9 mouse cellular contexts compared by ENCODE assay signal in genomic region chr7:27333316-27333941, GRCm38 (mm10). TPM values are rescaled to one million over a fixed set of nuclear protein-coding genes. Genes with fewer than 3 reads are reported as not detected.
DNase-seq lines count a peak whose midpoint lies in the region; ATAC-seq and TF ChIP-seq lines count a peak whose summit lies in the region.
"Had no signal": no experiment of that assay in that cellular context is flagged by ENCODE, and none has a peak within 500 bp of the region (broad histone marks: within the 10 kb centered on the region; RNA-seq: fewer than 3 reads in every experiment).

No protein-coding gene starts in this region.

- peak; percentile 64 for DNase-seq in embryo, embryonic 11 days
- DNase-seq in embryo, embryonic 10 days (ENCODE audit: low spot score), result no peak
- DNase-seq in forebrain, postnatal 0 days, result peak; percentile 47
- no peak for DNase-seq in cerebellum, adult 9-11 months

- no peaks in the 10 kb centered on the region for H3K36me3 ChIP-seq in ES-Bruce4 (ENCODE audit: control insufficient read depth, insufficient read depth, low read length, poor library complexity, severe bottlenecking)
- no peaks in the 10 kb centered on the region for H3K36me3 ChIP-seq in forebrain, postnatal 0 days (ENCODE audit: insufficient read depth)
- no peaks in the 10 kb centered on the region for H3K36me3 ChIP-seq in kidney, embryonic 16.5 days (ENCODE audit: insufficient read depth, low read length)
- H3K36me3 ChIP-seq in midbrain, embryonic 13.5 days, result no peaks in the 10 kb centered on the region

- peak overlapping the region; percentile 87 for H3K4me2 ChIP-seq in forebrain, postnatal 0 days (ENCODE audit: low read depth)
- H3K4me2 ChIP-seq in kidney, embryonic 16.5 days (replicated peaks; ENCODE audit: low read depth, low read length), result peak overlapping the region; percentile 89
- peak overlapping the region; percentile 77 for H3K4me2 ChIP-seq in midbrain, embryonic 13.5 days (replicated peaks)

- peak overlapping the region; percentile 67 for H3K27ac ChIP-seq in ES-Bruce4 (ENCODE audit: insufficient read depth, low read length)
- no peak overlapping the region for H3K27ac ChIP-seq in forebrain, postnatal 0 days (ENCODE audit: low read depth, low read length)
- H3K27ac ChIP-seq in kidney, embryonic 16.5 days (ENCODE audit: low read length), result peak overlapping the region; percentile 94
- no peak overlapping the region for H3K27ac ChIP-seq in midbrain, embryonic 13.5 days
- H3K27ac ChIP-seq: macrophage had no signal

- TF ChIP-seq CTCF in ES-Bruce4 (IDR thresholded peaks at IDR 0.05; ENCODE audit: low read depth, low read length), result no peak
- no peak; the same call in 1 of the 2 replicates for TF ChIP-seq CTCF in forebrain, postnatal 0 days (IDR thresholded peaks at IDR 0.05; ENCODE audit: low read depth)

- peak; percentile 25 for ATAC-seq in forebrain, postnatal 0 days
- ATAC-seq in kidney, embryonic 16.5 days (ENCODE audit: low FRiP score, low TSS enrichment), result no peak
- ATAC-seq in midbrain, embryonic 13.5 days, result peak; percentile 7; the same call in 1 of the 2 replicates
- ATAC-seq in megakaryocyte progenitor cell, adult 5-6 weeks (replicated peaks; ENCODE audit: poor library complexity), result no peak

- TF ChIP-seq POLR2A in ES-Bruce4 (IDR thresholded peaks at IDR 0.05; ENCODE audit: insufficient read depth, low read length), result no peak

- under 1% methylated on average over 55 of the region's 77 CpGs for WGBS in forebrain, postnatal 0 days
- WGBS in kidney, embryonic 16.5 days, result under 1% methylated on average over 41 of the region's 77 CpGs
- WGBS in midbrain, embryonic 13.5 days, result under 1% methylated on average over 38 of the region's 77 CpGs

- no peak for TF ChIP-seq EP300 in ES-Bruce4 (IDR thresholded peaks at IDR 0.05; ENCODE audit: insufficient read depth, low read depth, low read length)

- H3K27me3 ChIP-seq in ES-Bruce4 (ENCODE audit: control insufficient read depth, insufficient read depth, low read length, poor library complexity, severe bottlenecking), result no peaks in the 10 kb centered on the region
- H3K27me3 ChIP-seq in forebrain, postnatal 0 days (ENCODE audit: insufficient read depth, low read length), result peaks cover 66% of the 10 kb centered on the region
- peaks cover 72% of the 10 kb centered on the region for H3K27me3 ChIP-seq in kidney, embryonic 16.5 days (ENCODE audit: insufficient read depth, low read length)
- peaks cover 94% of the 10 kb centered on the region for H3K27me3 ChIP-seq in midbrain, embryonic 13.5 days

- peaks cover 2% of the 10 kb centered on the region for H3K4me1 ChIP-seq in ES-Bruce4 (ENCODE audit: control insufficient read depth, insufficient read depth, low read length)
- peaks cover 18% of the 10 kb centered on the region; the same call in 1 of the 2 replicates for H3K4me1 ChIP-seq in forebrain, postnatal 0 days (ENCODE audit: insufficient read depth)
- H3K4me1 ChIP-seq in kidney, embryonic 16.5 days (ENCODE audit: insufficient read depth, low read length), result peaks cover 86% of the 10 kb centered on the region
- H3K4me1 ChIP-seq in midbrain, embryonic 13.5 days (replicated peaks), result peaks cover 67% of the 10 kb centered on the region

- peak overlapping the region; percentile 69 for H3K4me3 ChIP-seq in ES-Bruce4 (ENCODE audit: low read depth, low read length)
- H3K4me3 ChIP-seq in forebrain, postnatal 0 days (ENCODE audit: low read depth, low read length), result peak overlapping the region; percentile 45
- H3K4me3 ChIP-seq in kidney, embryonic 16.5 days (ENCODE audit: low read length), result peak overlapping the region; percentile 66
- H3K4me3 ChIP-seq in midbrain, embryonic 13.5 days (replicated peaks), result peak overlapping the region; percentile 40

- H3K9ac ChIP-seq in ES-Bruce4 (ENCODE audit: low read depth, poor library complexity, severe bottlenecking), result peak overlapping the region; percentile 91
- H3K9ac ChIP-seq in forebrain, postnatal 0 days, result peak overlapping the region; percentile 42
- peak overlapping the region; percentile 80 for H3K9ac ChIP-seq in kidney, embryonic 16.5 days (replicated peaks; ENCODE audit: low read length)
- peak overlapping the region; percentile 63 for H3K9ac ChIP-seq in midbrain, embryonic 13.5 days (replicated peaks)

- no peaks in the 10 kb centered on the region for H3K9me3 ChIP-seq in ES-Bruce4 (replicated peaks; ENCODE audit: control insufficient read depth, insufficient read depth, low read length, poor library complexity, severe bottlenecking)
- no peaks in the 10 kb centered on the region for H3K9me3 ChIP-seq in forebrain, postnatal 0 days (ENCODE audit: low read length)
- no peaks in the 10 kb centered on the region for H3K9me3 ChIP-seq in kidney, embryonic 16.5 days (ENCODE audit: low read length)
- no peaks in the 10 kb centered on the region for H3K9me3 ChIP-seq in midbrain, embryonic 13.5 days

RNA-seq across cellular contexts. Expression of gene Ltbp4, which starts 4.1 kb away (rescaled TPM):
- 66.8 and 72.5 TPM in 2 replicates for polyA plus RNA-seq in ES-Bruce4 (2011; ENCODE audit: insufficient read depth, insufficient read length, low read depth, missing spikeins)
- total RNA-seq in forebrain, postnatal 0 days (2014; rRNA removed), result 13.4 and 26.7 TPM in 2 replicates
- 8.3 and 11.7 TPM in 2 replicates for polyA plus RNA-seq in forebrain, postnatal 0 days (2015; fragmentation: Nextera tagmentation; extraction: Ambion mirVana)
- polyA plus RNA-seq in kidney, embryonic 16.5 days (2015; fragmentation: Nextera tagmentation; extraction: Ambion mirVana), result 45.9 and 55.8 TPM in 2 replicates
- 8.0 and 9.1 TPM in 2 replicates for polyA plus RNA-seq in midbrain, embryonic 13.5 days (2015; fragmentation: Nextera tagmentation; extraction: Ambion mirVana)
- 0.05 TPM in 1 of 2 replicates, not detected in the other for total RNA-seq in megakaryocyte progenitor cell, adult 5-6 weeks (2015)
- total RNA-seq in megakaryocyte progenitor cell, adult 5-6 weeks (2017), result not detected in 2 replicates
- polyA plus RNA-seq: macrophage had no signal

RNA-seq across cellular contexts. Expression of gene Shkbp1, which starts 22.4 kb away (rescaled TPM):
- polyA plus RNA-seq in ES-Bruce4 (2011; ENCODE audit: insufficient read depth, insufficient read length, low read depth, missing spikeins), result 43.6 and 44.5 TPM in 2 replicates
- 30.2 and 35.6 TPM in 2 replicates for total RNA-seq in forebrain, postnatal 0 days (2014; rRNA removed)
- polyA plus RNA-seq in forebrain, postnatal 0 days (2015; fragmentation: Nextera tagmentation; extraction: Ambion mirVana), result 31.8 and 33.1 TPM in 2 replicates
- 51.4 and 56.9 TPM in 2 replicates for polyA plus RNA-seq in kidney, embryonic 16.5 days (2015; fragmentation: Nextera tagmentation; extraction: Ambion mirVana)
- 67.2 and 84.3 TPM in 2 replicates for polyA plus RNA-seq in midbrain, embryonic 13.5 days (2015; fragmentation: Nextera tagmentation; extraction: Ambion mirVana)
- total RNA-seq in megakaryocyte progenitor cell, adult 5-6 weeks (2015), result 18.8 and 23.9 TPM in 2 replicates
- 10.7 and 11.0 TPM in 2 replicates for total RNA-seq in megakaryocyte progenitor cell, adult 5-6 weeks (2017)

RNA-seq across cellular contexts. Expression of gene Gm20479, which starts 23.8 kb away (rescaled TPM):
- 15.8 and 17.1 TPM in 2 replicates for polyA plus RNA-seq in ES-Bruce4 (2011; ENCODE audit: insufficient read depth, insufficient read length, low read depth, missing spikeins)
- total RNA-seq in forebrain, postnatal 0 days (2014; rRNA removed), result not detected in 2 replicates
- not detected in 2 replicates for polyA plus RNA-seq in forebrain, postnatal 0 days (2015; fragmentation: Nextera tagmentation; extraction: Ambion mirVana)
- 0.64 and 0.80 TPM in 2 replicates for polyA plus RNA-seq in kidney, embryonic 16.5 days (2015; fragmentation: Nextera tagmentation; extraction: Ambion mirVana)
- 0.53 TPM in 1 of 2 replicates, not detected in the other for polyA plus RNA-seq in midbrain, embryonic 13.5 days (2015; fragmentation: Nextera tagmentation; extraction: Ambion mirVana)
- total RNA-seq in megakaryocyte progenitor cell, adult 5-6 weeks (2015), result not detected in 2 replicates
- not detected in 2 replicates for total RNA-seq in megakaryocyte progenitor cell, adult 5-6 weeks (2017)
- polyA plus RNA-seq: macrophage had no signal

Comparison
In these comparisons a context has a peak if more than half of its experiments do, and no peak if none do; other contexts are left out.
1. DNase-seq: peak in embryo, embryonic 11 days (single experiment) and forebrain, postnatal 0 days (single experiment); none in embryo, embryonic 10 days (single experiment) and cerebellum, adult 9-11 months (single experiment).
2. H3K27ac ChIP-seq: peak in ES-Bruce4 (single experiment) and kidney, embryonic 16.5 days (single experiment); none in forebrain, postnatal 0 days (single experiment) and midbrain, embryonic 13.5 days (single experiment).
3. ATAC-seq: peak in forebrain, postnatal 0 days (single experiment) and midbrain, embryonic 13.5 days (single experiment); none in kidney, embryonic 16.5 days (single experiment) and megakaryocyte progenitor cell, adult 5-6 weeks (single experiment).
4. Peak in every context shown above with its lines, with median percentiles within 50 percentile points of each other: H3K4me3 ChIP-seq, H3K9ac ChIP-seq and H3K4me2 ChIP-seq.